Mouse (Mus musculus): Measurements from ENCODE around the gene Klhl18. TPM values are rescaled to one million over a fixed set of nuclear protein-coding genes. Genes with fewer than 3 reads are reported as not detected.

Klhl18 gene
- polyA plus RNA-seq (2015; fragmentation: Nextera tagmentation; extraction: Ambion mirVana) = 4.1 and 4.5 TPM in 2 replicates

DNA sequence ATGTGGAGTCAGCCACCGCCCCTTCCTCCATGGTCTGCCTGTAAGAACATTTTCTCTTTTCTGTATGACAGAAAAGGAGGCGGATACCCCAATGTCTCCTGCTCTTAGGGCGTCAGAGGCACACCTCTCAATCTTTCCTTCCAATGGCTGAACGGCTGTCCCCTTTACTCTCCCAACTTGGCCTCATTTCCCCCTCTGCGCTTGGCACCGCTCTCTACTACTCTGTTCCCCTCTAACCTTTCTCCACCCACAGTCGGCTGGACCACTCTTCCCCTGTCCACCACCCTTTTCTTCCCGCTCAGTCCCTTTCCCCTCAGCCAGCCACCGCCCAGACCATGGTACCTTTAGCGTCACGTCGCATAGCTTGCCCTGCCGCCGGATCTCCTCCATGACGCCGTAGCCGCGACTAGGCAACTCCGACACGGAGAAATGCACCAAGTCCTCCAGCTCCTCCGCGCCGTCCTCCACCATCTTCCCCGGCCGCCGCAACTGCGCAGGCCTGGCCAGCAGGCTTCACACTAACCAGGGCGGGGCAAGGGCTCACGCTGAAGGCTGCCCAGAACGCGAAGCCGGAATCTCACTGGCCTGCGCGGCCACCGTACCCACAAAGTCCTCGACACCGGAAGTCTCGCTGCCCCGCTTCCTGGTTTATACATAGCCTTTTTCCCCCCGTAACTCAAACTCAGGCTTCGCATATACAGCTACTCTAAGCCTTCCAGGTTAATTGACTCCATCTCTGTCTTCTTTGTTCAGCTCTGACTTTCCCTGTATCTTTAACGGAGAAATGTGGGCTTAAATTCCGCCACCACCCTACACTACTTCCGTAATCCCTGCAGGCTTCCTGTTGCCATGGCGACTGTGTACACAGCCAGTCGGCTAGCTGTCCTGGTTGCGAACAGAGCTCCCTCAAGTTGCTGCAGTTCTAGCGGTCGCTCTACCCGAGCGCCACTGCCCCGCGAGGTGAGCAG, at the start of gene Klhl18, which contains the start of gene Kif9:
TSS of gene Klhl18 (minus strand) at position 571 of the 968 bp plus-strand sequence.
TSS of gene Kif9 (plus strand) at position 835 of the 968 bp plus-strand sequence.
- peak within 1 kb of the TSS; percentile 47 for H3K9ac ChIP-seq (replicated peaks; ENCODE audit: low read depth)
- ATAC-seq (peak; percentile 99), DNase-seq (ENCODE audit: low spot score) (peak; percentile 98)
- H3K27ac ChIP-seq (ENCODE audit: low read length) = peak within 1 kb of the TSS; percentile 85
- H3K4me2 ChIP-seq (replicated peaks; ENCODE audit: low read depth, low read length) = peak within 1 kb of the TSS; percentile 80
- TF ChIP-seq EP300 (IDR thresholded peaks at IDR 0.05) = peak; percentile 75; the same call in 1 of the 2 replicates
- TF ChIP-seq CTCF (IDR thresholded peaks at IDR 0.05) = peak; percentile 28
- H3K4me1 ChIP-seq (ENCODE audit: insufficient read depth, low read depth, low read length) = peaks cover 5% of the 10 kb centered on the region; the same call in 1 of the 2 replicates
- peak within 1 kb of the TSS; percentile 57 for H3K4me3 ChIP-seq (ENCODE audit: low read depth, low read length)
- H3K27me3 ChIP-seq (replicated peaks; ENCODE audit: insufficient read depth, low read length) = no peaks in the 10 kb centered on the region
- H3K36me3 ChIP-seq (ENCODE audit: insufficient read depth, low read length) = no peaks in the 10 kb centered on the region
- under 1% methylated on average over 50 of the region's 53 CpGs for WGBS
- H3K9me3 ChIP-seq (ENCODE audit: low read length) = no peaks in the 10 kb centered on the region

DNA sequence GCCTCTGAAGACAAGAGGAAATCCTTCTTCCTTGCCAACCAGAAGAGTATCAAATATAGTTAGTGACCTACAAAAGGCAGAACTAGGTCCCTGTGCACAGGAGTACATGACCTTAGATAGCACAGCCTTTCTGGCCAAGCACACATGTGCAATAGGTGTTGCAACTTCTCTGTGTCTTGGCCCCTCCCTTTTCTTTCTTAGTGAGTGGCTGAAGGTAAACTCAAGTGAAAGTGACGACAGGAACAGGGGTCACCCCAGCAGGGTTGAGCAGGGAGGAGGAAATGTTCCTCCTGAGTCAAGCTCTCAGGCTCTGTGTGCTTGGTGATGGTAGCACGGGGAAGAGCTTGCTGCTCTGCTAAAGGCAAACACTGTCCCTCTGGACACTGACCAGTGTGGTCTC, 49.2 kb upstream of the Klhl18 start:
- H3K36me3 ChIP-seq (ENCODE audit: insufficient read depth, low read length) = no peaks in the 10 kb centered on the region
- DNase-seq (ENCODE audit: low spot score) (peak; percentile 89), ATAC-seq (peak; percentile 93)
- no peak overlapping the region for H3K4me2 ChIP-seq (replicated peaks; ENCODE audit: low read depth, low read length)
- peaks cover 3% of the 10 kb centered on the region; the same call in 1 of the 2 replicates for H3K4me1 ChIP-seq (ENCODE audit: insufficient read depth, low read depth, low read length)
- H3K27ac ChIP-seq (ENCODE audit: low read length) = peak overlapping the region; percentile 38; the same call in 1 of the 2 replicates
- no peak overlapping the region for H3K4me3 ChIP-seq (ENCODE audit: low read depth, low read length)
- no peak overlapping the region for H3K9ac ChIP-seq (replicated peaks; ENCODE audit: low read depth)
- no peak for TF ChIP-seq EP300 (IDR thresholded peaks at IDR 0.05)
- no peaks in the 10 kb centered on the region for H3K9me3 ChIP-seq (ENCODE audit: low read length)
- WGBS = 13% methylated on average over 2 of the region's 2 CpGs
- H3K27me3 ChIP-seq (replicated peaks; ENCODE audit: insufficient read depth, low read length) = no peaks in the 10 kb centered on the region

DNA sequence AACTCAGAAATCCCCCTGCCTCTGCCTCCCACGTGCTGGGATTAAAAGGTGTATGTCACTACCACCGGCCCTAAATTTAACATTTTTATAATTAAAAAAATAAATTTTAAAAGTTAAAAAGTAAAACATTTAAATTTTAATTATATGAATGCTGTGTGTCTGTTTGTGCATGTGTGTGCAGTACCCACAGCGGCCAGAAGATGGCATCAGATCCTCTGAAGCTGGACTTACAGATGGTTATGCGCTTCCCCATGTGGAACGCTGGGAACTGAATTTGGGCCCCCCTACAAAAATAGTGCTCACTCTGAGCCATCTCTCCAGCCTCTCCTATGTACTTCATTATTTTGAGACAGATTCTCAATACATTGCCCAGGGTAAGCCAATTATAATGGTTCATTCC, 14.4 kb upstream of the Klhl18 start:
- ATAC-seq (no peak), DNase-seq (ENCODE audit: low spot score) (no peak)
- no peak overlapping the region for H3K27ac ChIP-seq (ENCODE audit: low read length)
- no peaks in the 10 kb centered on the region for H3K36me3 ChIP-seq (ENCODE audit: insufficient read depth, low read length)
- no peak overlapping the region for H3K4me2 ChIP-seq (replicated peaks; ENCODE audit: low read depth, low read length)
- 55% methylated on average over 5 of the region's 5 CpGs for WGBS
- no peaks in the 10 kb centered on the region for H3K4me1 ChIP-seq (ENCODE audit: insufficient read depth, low read depth, low read length)
- 0 out of 2 replicates have a peak, but pooled peaks cover 4% of the 10 kb centered on the region for H3K9me3 ChIP-seq (ENCODE audit: low read length)
- peak; percentile 52 for TF ChIP-seq CTCF (IDR thresholded peaks at IDR 0.05)
- TF ChIP-seq EP300 (IDR thresholded peaks at IDR 0.05) = no peak
- no peak overlapping the region for H3K9ac ChIP-seq (replicated peaks; ENCODE audit: low read depth)
- H3K27me3 ChIP-seq (replicated peaks; ENCODE audit: insufficient read depth, low read length) = no peaks in the 10 kb centered on the region
- no peak overlapping the region for H3K4me3 ChIP-seq (ENCODE audit: low read depth, low read length)

DNA sequence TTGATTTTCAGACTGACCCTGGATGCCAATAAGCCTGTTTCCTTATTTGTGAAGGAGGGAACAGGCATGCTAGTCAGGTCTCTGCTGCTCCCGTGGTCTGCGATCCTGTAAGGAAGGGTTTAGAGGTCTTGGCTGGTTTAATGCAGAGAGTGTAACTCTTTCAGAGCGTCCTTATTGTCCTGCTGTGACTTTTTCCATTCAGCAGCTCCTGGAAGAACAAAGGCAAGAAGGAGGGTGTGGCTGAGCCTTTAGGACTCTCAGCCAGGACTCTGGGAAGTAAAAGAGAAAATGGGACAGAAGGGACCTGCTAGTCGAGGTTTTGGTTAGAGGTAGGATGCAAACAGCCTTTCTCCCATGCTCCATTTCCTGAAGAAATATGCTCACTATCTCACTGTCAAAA, 12.3 kb upstream of the Klhl18 start:
- DNase-seq (ENCODE audit: low spot score) (no peak), ATAC-seq (no peak)
- Histone ChIP-seq H3K27me3 (replicated peaks; ENCODE audit: insufficient read depth, low read length) (no peaks in the 10 kb centered on the region), H3K9me3 (ENCODE audit: low read length) (0 out of 2 replicates have a peak, but pooled peaks cover 4% of the 10 kb centered on the region), H3K36me3 (ENCODE audit: insufficient read depth, low read length) (no peaks in the 10 kb centered on the region), H3K4me1 (ENCODE audit: insufficient read depth, low read depth, low read length) (no peaks in the 10 kb centered on the region), H3K27ac (ENCODE audit: low read length) (no peak overlapping the region), H3K9ac (replicated peaks; ENCODE audit: low read depth) (no peak overlapping the region), H3K4me2 (replicated peaks; ENCODE audit: low read depth, low read length) (no peak overlapping the region), H3K4me3 (ENCODE audit: low read depth, low read length) (no peak overlapping the region)
- 60% methylated on average over 4 of the region's 4 CpGs for WGBS
- no peak for TF ChIP-seq EP300 (IDR thresholded peaks at IDR 0.05)
- no peak for TF ChIP-seq CTCF (IDR thresholded peaks at IDR 0.05)

DNA sequence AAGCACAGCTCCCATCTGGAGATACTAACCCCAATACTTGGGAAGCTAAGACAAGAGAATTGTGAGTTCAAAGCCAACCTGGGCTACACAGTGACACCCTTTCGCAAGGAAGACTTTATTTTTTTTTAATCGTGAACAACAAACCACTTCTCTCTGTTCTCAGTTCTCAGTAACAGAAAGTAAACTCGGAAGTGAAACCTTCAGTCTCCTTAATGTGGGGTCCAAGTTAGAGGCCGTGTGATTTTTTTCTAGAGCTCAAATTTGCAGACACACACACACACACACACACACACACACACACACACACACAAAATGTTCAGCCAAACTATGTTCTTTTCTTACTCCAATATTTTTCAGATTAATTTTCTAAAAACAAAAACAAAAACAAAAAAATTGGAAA, 2.1 kb upstream of the Klhl18 start:
- Histone ChIP-seq H3K4me1 (ENCODE audit: insufficient read depth, low read depth, low read length) (peaks cover 5% of the 10 kb centered on the region; the same call in 1 of the 2 replicates), H3K27me3 (replicated peaks; ENCODE audit: insufficient read depth, low read length) (no peaks in the 10 kb centered on the region), H3K9ac (replicated peaks; ENCODE audit: low read depth) (no peak overlapping the region), H3K4me3 (ENCODE audit: low read depth, low read length) (no peak overlapping the region), H3K27ac (ENCODE audit: low read length) (no peak overlapping the region), H3K4me2 (replicated peaks; ENCODE audit: low read depth, low read length) (no peak overlapping the region), H3K9me3 (ENCODE audit: low read length) (no peaks in the 10 kb centered on the region), H3K36me3 (ENCODE audit: insufficient read depth, low read length) (no peaks in the 10 kb centered on the region)
- DNase-seq (ENCODE audit: low spot score) (no peak), ATAC-seq (no peak)
- WGBS = 73% methylated on average over 4 of the region's 4 CpGs
- TF ChIP-seq EP300 (IDR thresholded peaks at IDR 0.05) = no peak
- no peak for TF ChIP-seq CTCF (IDR thresholded peaks at IDR 0.05)

DNA sequence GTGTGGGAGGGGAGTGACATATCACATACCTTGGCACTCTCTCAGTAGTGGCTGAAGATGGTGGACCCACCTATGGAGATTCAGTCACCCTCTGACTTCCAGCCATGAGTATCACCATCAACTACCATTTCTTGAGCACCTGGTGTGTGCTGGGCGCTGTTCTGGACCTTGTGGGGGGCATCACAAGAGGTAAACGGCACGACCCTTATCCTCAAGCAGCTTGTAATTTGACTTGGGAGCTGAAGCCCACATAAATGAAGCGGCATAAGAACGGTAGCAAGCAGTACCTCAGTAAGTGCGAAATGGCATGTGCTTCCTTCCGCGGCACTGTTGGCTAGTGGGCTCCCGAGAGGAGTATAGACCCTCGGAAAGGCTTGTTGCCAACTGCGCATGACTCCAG, 1.5 kb upstream of the Klhl18 start:
- H3K4me3 ChIP-seq (ENCODE audit: low read depth, low read length) = no peak overlapping the region
- 52% methylated on average over 11 of the region's 11 CpGs for WGBS
- TF ChIP-seq EP300 (IDR thresholded peaks at IDR 0.05) (no peak), CTCF (IDR thresholded peaks at IDR 0.05) (no peak)

More for the DNA sequence above, 1.5 kb upstream of the Klhl18 start:
- no peak overlapping the region for H3K9ac ChIP-seq (replicated peaks; ENCODE audit: low read depth)
- peaks cover 5% of the 10 kb centered on the region; the same call in 1 of the 2 replicates for H3K4me1 ChIP-seq (ENCODE audit: insufficient read depth, low read depth, low read length)
- no peaks in the 10 kb centered on the region for H3K27me3 ChIP-seq (replicated peaks; ENCODE audit: insufficient read depth, low read length)
- no peak for ATAC-seq
- no peak overlapping the region for H3K4me2 ChIP-seq (replicated peaks; ENCODE audit: low read depth, low read length)
- H3K9me3 ChIP-seq (ENCODE audit: low read length) = no peaks in the 10 kb centered on the region
- H3K36me3 ChIP-seq (ENCODE audit: insufficient read depth, low read length) = no peaks in the 10 kb centered on the region
- no peak overlapping the region for H3K27ac ChIP-seq (ENCODE audit: low read length)
- DNase-seq (ENCODE audit: low spot score) = no peak

Measured in lung, postnatal 0 days (tissue).